8 mouse cellular contexts compared by ENCODE assay signal in the genomic region with DNA sequence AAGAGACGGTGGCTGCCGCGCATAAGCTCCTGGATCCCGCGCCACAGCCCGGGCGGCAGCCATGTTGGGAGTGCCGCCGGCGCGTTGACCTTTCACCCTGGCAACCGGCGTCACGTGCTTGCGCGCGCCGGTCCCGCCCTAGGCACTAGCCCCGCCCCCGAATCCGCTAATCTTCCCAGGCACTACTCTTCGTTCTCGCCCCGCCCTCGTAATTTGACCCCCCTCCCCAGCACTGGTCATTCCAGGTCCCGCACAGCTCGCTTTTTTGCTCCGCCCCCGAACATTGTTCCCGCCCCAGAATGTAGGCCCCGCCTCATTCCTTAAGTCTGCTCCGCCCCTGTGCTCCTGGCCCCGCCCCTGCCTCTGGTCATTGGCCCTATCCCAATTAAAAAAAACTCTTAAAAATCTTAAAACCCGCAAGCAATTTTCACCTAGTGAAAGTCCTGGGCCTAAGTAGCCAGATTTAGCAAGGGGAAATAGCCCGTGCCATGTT. TPM values are rescaled to one million over a fixed set of nuclear protein-coding genes. Genes with fewer than 3 reads are reported as not detected.
DNase-seq lines count a peak whose midpoint lies in the region; ATAC-seq lines count a peak whose summit lies in the region.

Gene Qsox2 (minus strand): TSS at position 236 of the 493 bp plus-strand sequence.

- intact Hi-C loops in gastrocnemius, postnatal 14 days (cut with DNase I; ENCODE audit: low total_unique reads), result no loop called here
- intact Hi-C loops in left cerebral cortex, postnatal 10 days (cut with DNase I), result no loop called here

- peak; percentile 94 to 98 for DNase-seq in adrenal gland, adult (ENCODE audit: inconsistent age in 2 of 2, low spot score in 1 of 2)
- DNase-seq in embryo, embryonic 10.5 days (ENCODE audit: low spot score), result peak; percentile 98
- DNase-seq in gastrocnemius, postnatal 14 days, result peak; percentile 95
- DNase-seq in left cerebral cortex, postnatal 10 days (ENCODE audit: extremely low spot score in 1 of 2, low spot score in 2 of 2), result peak; percentile 87 to 96
- peak; percentile 85 for DNase-seq in right cerebral cortex, postnatal 25 days
- DNase-seq in urinary bladder, postnatal 4 days (ENCODE audit: low spot score in 2 of 2), result peak; percentile 92 to 97

- peak; percentile 80 for ATAC-seq in inflammation-experienced regulatory T-cells, adult 6 months
- ATAC-seq in megakaryocyte-erythroid progenitor cell, adult 5-6 weeks (replicated peaks; ENCODE audit: low FRiP score, low TSS enrichment, poor library complexity, severe bottlenecking), result peak; percentile 84

RNA-seq across cellular contexts. Expression of gene Qsox2, which starts in this region (rescaled TPM):
- total RNA-seq in gastrocnemius, postnatal 14 days (2021), result 1 to 10 TPM; 4.3 to 5.4 TPM
- 1 to 10 TPM; 1.3 to 2.6 (median 1.9) TPM for polyA plus RNA-seq in inflammation-experienced regulatory T-cells, adult 6 months (2017; shearing (Covaris generic))
- 10 to 100 TPM; 20.7 to 21.7 TPM for total RNA-seq in left cerebral cortex, postnatal 10 days (2021)
- total RNA-seq in megakaryocyte-erythroid progenitor cell, adult 5-6 weeks (2014; fragmentation: Nextera tagmentation), result 6.7 and 7.9 TPM in 2 replicates
- 5.4 and 6.2 TPM in 2 replicates for total RNA-seq in megakaryocyte-erythroid progenitor cell, adult 5-6 weeks (2017)

Comparison
In these comparisons a context has a peak if more than half of its experiments do, and no peak if none do; other contexts are left out.
1. Peak in every context shown above with its lines: DNase-seq and ATAC-seq.